Mouse (Mus musculus) brain, embryonic 14.5 days (tissue): ENCODE measurements around the gene Hist1h3f.

ENCODE experiments used
- CTCF ChIP-seq: fragments of 200-500 bp; IDR thresholded peaks from 2 replicates; pipeline ENCODE4 v1.5.1; 2012; ENCODE audit warnings: inconsistent platforms, mild to moderate bottlenecking, moderate library complexity, borderline replicate concordance; ENCODE audit not compliant: insufficient read depth, insufficient read length; ENCODE audit errors: extremely low read depth
- POLR2A ChIP-seq: fragments of 200-500 bp; IDR thresholded peaks from 2 replicates; pipeline ENCODE4 v1.6.1; 2012; ENCODE audit warnings: mild to moderate bottlenecking, inconsistent platforms, borderline replicate concordance; ENCODE audit not compliant: poor library complexity, insufficient read depth, insufficient read length, severe bottlenecking; ENCODE audit errors: extremely low read depth

- TF ChIP-seq POLR2A (no peak), CTCF (no peak)
Observed at GRCm38 (mm10) chr13:23500424-23501200, 43.2 kb upstream of the Hist1h3f start.
